Mouse (Mus musculus) C2C12 (cell line): Measurements from ENCODE around the gene Ubc.

ENCODE experiments used
- CTCF ChIP-seq: IDR thresholded peaks from one replicate; pipeline ENCODE4 v1.5.1; 2011; ENCODE audit not compliant: control insufficient read depth, insufficient read depth, insufficient read length
- MYOG ChIP-seq: IDR thresholded peaks from one replicate; pipeline ENCODE4 v1.6.1; 2011; ENCODE audit not compliant: control insufficient read depth, insufficient read length; ENCODE audit errors: extremely low read depth

GRCm38 (mm10) chr5:125351939-125352338 is 38.1 kb downstream of the Ubc start:
- TF ChIP-seq CTCF (no peak), MYOG (no peak)
